ENCODE assay signal across 20 mouse cellular contexts in genomic region chrX:99482339-99482702, GRCm38 (mm10). TPM values are rescaled to one million over a fixed set of nuclear protein-coding genes. Genes with fewer than 3 reads are reported as not detected.
DNase-seq lines count a peak whose midpoint lies in the region; ATAC-seq lines count a peak whose summit lies in the region.
"Had no signal": no experiment of that assay in that cellular context is flagged by ENCODE, and none has a peak within 500 bp of the region (broad histone marks: within the 10 kb centered on the region; RNA-seq: fewer than 3 reads in every experiment).

No protein-coding gene starts in this region.

- 85% methylated on average over 2 of the region's 2 CpGs for WGBS in neural tube, embryonic 11.5 days
- 73% methylated on average over 2 of the region's 2 CpGs for WGBS in hindbrain, embryonic 10.5 days
- WGBS in midbrain, embryonic 11.5 days: 76% methylated on average over 2 of the region's 2 CpGs
- 79% methylated on average over 2 of the region's 2 CpGs for WGBS in neural tube, embryonic 14.5 days
- 68% methylated on average over 2 of the region's 2 CpGs for WGBS in heart, embryonic 11.5 days (ENCODE audit: insufficient replicate concordance)
- 78% methylated on average over 2 of the region's 2 CpGs for WGBS in limb, embryonic 10.5 days

- ATAC-seq in neural tube, embryonic 11.5 days (ENCODE audit: insufficient read depth, low FRiP score, low TSS enrichment): no peak
- ATAC-seq in midbrain, embryonic 11.5 days (ENCODE audit: low FRiP score): peak; percentile 36; the same call in 1 of the 2 replicates
- peak; percentile 35; the same call in 1 of the 2 replicates for ATAC-seq in neural tube, embryonic 14.5 days (ENCODE audit: low read depth)
- no peak for ATAC-seq in heart, embryonic 11.5 days (replicated peaks; ENCODE audit: insufficient number of reproducible peaks, low FRiP score, low TSS enrichment)
- ATAC-seq: activated CD4-positive, CD25-positive, alpha-beta regulatory T cell, adult 4 months had no signal

- H3K9ac ChIP-seq in neural tube, embryonic 11.5 days (ENCODE audit: low read length): no peak overlapping the region
- H3K9ac ChIP-seq in midbrain, embryonic 11.5 days (ENCODE audit: low read length): no peak overlapping the region
- H3K9ac ChIP-seq in neural tube, embryonic 14.5 days (replicated peaks; ENCODE audit: low read depth, low read length): no peak overlapping the region
- no peak overlapping the region for H3K9ac ChIP-seq in heart, embryonic 11.5 days (ENCODE audit: low read depth, low read length)
- H3K9ac ChIP-seq: embryonic facial prominence, embryonic 13.5 days; intestine, embryonic 15.5 days; kidney, embryonic 15.5 days; liver, embryonic 13.5 days had no signal

- 0 out of 2 replicates have a peak, but pooled peaks cover 8% of the 10 kb centered on the region for H3K27me3 ChIP-seq in neural tube, embryonic 11.5 days (ENCODE audit: control insufficient read depth, insufficient read depth, low read length)
- H3K27me3 ChIP-seq in hindbrain, embryonic 10.5 days (ENCODE audit: insufficient read depth, poor library complexity, severe bottlenecking): peaks cover 84% of the 10 kb centered on the region
- H3K27me3 ChIP-seq in midbrain, embryonic 11.5 days (ENCODE audit: control insufficient read depth, insufficient read depth, low read length): peaks cover 21% of the 10 kb centered on the region
- H3K27me3 ChIP-seq in neural tube, embryonic 14.5 days (ENCODE audit: control insufficient read depth, insufficient read depth, low read length): no peaks in the 10 kb centered on the region
- H3K27me3 ChIP-seq in heart, embryonic 11.5 days (ENCODE audit: control insufficient read depth, insufficient read depth, low read length): peaks cover 13% of the 10 kb centered on the region; the same call in 1 of the 2 replicates
- H3K27me3 ChIP-seq in limb, embryonic 10.5 days (ENCODE audit: low read depth, poor library complexity, severe bottlenecking): peaks cover 100% of the 10 kb centered on the region
- H3K27me3 ChIP-seq: intestine, embryonic 15.5 days had no signal

- no peak overlapping the region for H3K27ac ChIP-seq in neural tube, embryonic 11.5 days (ENCODE audit: low read depth, low read length)
- peak overlapping the region; percentile 62; the same call in 1 of the 2 replicates for H3K27ac ChIP-seq in hindbrain, embryonic 10.5 days
- H3K27ac ChIP-seq in midbrain, embryonic 11.5 days (ENCODE audit: low read depth, low read length): peak overlapping the region; percentile 54
- H3K27ac ChIP-seq in neural tube, embryonic 14.5 days (ENCODE audit: low read depth, low read length): peak overlapping the region; percentile 89
- H3K27ac ChIP-seq in heart, embryonic 11.5 days (ENCODE audit: low read depth, low read length): no peak overlapping the region
- H3K27ac ChIP-seq in limb, embryonic 10.5 days: no peak overlapping the region
- H3K27ac ChIP-seq: embryonic facial prominence, embryonic 13.5 days; intestine, embryonic 15.5 days; kidney, embryonic 15.5 days; liver, embryonic 13.5 days had no signal

- H3K4me3 ChIP-seq in neural tube, embryonic 11.5 days (ENCODE audit: low read depth, low read length): no peak overlapping the region
- H3K4me3 ChIP-seq in hindbrain, embryonic 10.5 days: no peak overlapping the region
- H3K4me3 ChIP-seq in midbrain, embryonic 11.5 days (ENCODE audit: low read depth, low read length): no peak overlapping the region
- no peak overlapping the region for H3K4me3 ChIP-seq in neural tube, embryonic 14.5 days (ENCODE audit: low read depth, low read length)
- H3K4me3 ChIP-seq in heart, embryonic 11.5 days (ENCODE audit: low read depth, low read length): no peak overlapping the region
- H3K4me3 ChIP-seq in limb, embryonic 10.5 days: no peak overlapping the region
- H3K4me3 ChIP-seq: embryonic facial prominence, embryonic 13.5 days; intestine, embryonic 15.5 days; kidney, embryonic 15.5 days; liver, embryonic 13.5 days; megakaryocyte, embryonic 14.5 days had no signal

- DNase-seq in neural tube, embryonic 11.5 days (ENCODE audit: low spot score): peak; percentile 9
- DNase-seq in neural tube, embryonic 10.5 days (ENCODE audit: extremely low spot score, low spot score): no peak
- no peak for DNase-seq in hindbrain, embryonic 10.5 days (ENCODE audit: low spot score)
- DNase-seq in midbrain, embryonic 11.5 days (ENCODE audit: low spot score, missing footprints): no peak
- no peak for DNase-seq in ovary, postnatal 14 days (ENCODE audit: low spot score)
- no peak for DNase-seq in limb, embryonic 10.5 days (ENCODE audit: low spot score)
- DNase-seq: cerebellum, adult 11 months; gastrocnemius, postnatal 25 days; heart, postnatal 14 days; left cerebral cortex, postnatal 4 days; liver, embryonic 13.5 days; lung, postnatal 10 days; right cerebral cortex, postnatal 14 days had no signal

- H3K4me1 ChIP-seq in neural tube, embryonic 11.5 days (ENCODE audit: control insufficient read depth, insufficient read depth, low read length): 0 out of 2 replicates have a peak, but pooled peaks cover 3% of the 10 kb centered on the region
- peaks cover 31% of the 10 kb centered on the region for H3K4me1 ChIP-seq in hindbrain, embryonic 10.5 days (replicated peaks)
- peaks cover 14% of the 10 kb centered on the region; the same call in 1 of the 2 replicates for H3K4me1 ChIP-seq in midbrain, embryonic 11.5 days (ENCODE audit: control insufficient read depth, insufficient read depth, low read length)
- peaks cover 6% of the 10 kb centered on the region; the same call in 1 of the 2 replicates for H3K4me1 ChIP-seq in neural tube, embryonic 14.5 days (ENCODE audit: control insufficient read depth, insufficient read depth, low read length)
- H3K4me1 ChIP-seq in heart, embryonic 11.5 days (ENCODE audit: control insufficient read depth, insufficient read depth, low read length): no peaks in the 10 kb centered on the region
- H3K4me1 ChIP-seq in limb, embryonic 10.5 days: peaks cover 14% of the 10 kb centered on the region
- H3K4me1 ChIP-seq: embryonic facial prominence, embryonic 13.5 days; intestine, embryonic 15.5 days; liver, embryonic 13.5 days; megakaryocyte, embryonic 14.5 days had no signal

- no peaks in the 10 kb centered on the region for H3K36me3 ChIP-seq in neural tube, embryonic 11.5 days (ENCODE audit: control insufficient read depth, insufficient read depth, low read length)
- no peaks in the 10 kb centered on the region for H3K36me3 ChIP-seq in hindbrain, embryonic 10.5 days
- H3K36me3 ChIP-seq in midbrain, embryonic 11.5 days (ENCODE audit: control insufficient read depth, insufficient read depth, low read length): no peaks in the 10 kb centered on the region
- no peaks in the 10 kb centered on the region for H3K36me3 ChIP-seq in neural tube, embryonic 14.5 days (ENCODE audit: control insufficient read depth, insufficient read depth, low read length)
- no peaks in the 10 kb centered on the region for H3K36me3 ChIP-seq in heart, embryonic 11.5 days (ENCODE audit: control insufficient read depth, insufficient read depth, low read length)
- no peaks in the 10 kb centered on the region for H3K36me3 ChIP-seq in limb, embryonic 10.5 days
- H3K36me3 ChIP-seq: embryonic facial prominence, embryonic 13.5 days; intestine, embryonic 15.5 days; kidney, embryonic 15.5 days; liver, embryonic 13.5 days had no signal

- H3K4me2 ChIP-seq in neural tube, embryonic 11.5 days (ENCODE audit: low read depth): no peak overlapping the region
- H3K4me2 ChIP-seq in midbrain, embryonic 11.5 days: no peak overlapping the region
- no peak overlapping the region for H3K4me2 ChIP-seq in neural tube, embryonic 14.5 days (ENCODE audit: low read depth, low read length)
- H3K4me2 ChIP-seq in heart, embryonic 11.5 days: no peak overlapping the region
- H3K4me2 ChIP-seq: embryonic facial prominence, embryonic 13.5 days; intestine, embryonic 15.5 days; kidney, embryonic 15.5 days; liver, embryonic 13.5 days had no signal

- no peaks in the 10 kb centered on the region for H3K9me3 ChIP-seq in neural tube, embryonic 11.5 days (ENCODE audit: control insufficient read depth, low read length)
- no peaks in the 10 kb centered on the region for H3K9me3 ChIP-seq in hindbrain, embryonic 10.5 days
- no peaks in the 10 kb centered on the region for H3K9me3 ChIP-seq in midbrain, embryonic 11.5 days (ENCODE audit: control insufficient read depth, low read length)
- H3K9me3 ChIP-seq in neural tube, embryonic 14.5 days (ENCODE audit: control insufficient read depth, low read length): no peaks in the 10 kb centered on the region
- H3K9me3 ChIP-seq in heart, embryonic 11.5 days (replicated peaks; ENCODE audit: control insufficient read depth, low read length): no peaks in the 10 kb centered on the region
- no peaks in the 10 kb centered on the region for H3K9me3 ChIP-seq in limb, embryonic 10.5 days (replicated peaks)
- H3K9me3 ChIP-seq: embryonic facial prominence, embryonic 13.5 days; intestine, embryonic 15.5 days; kidney, embryonic 15.5 days; liver, embryonic 13.5 days; megakaryocyte, embryonic 14.5 days had no signal

RNA-seq across cellular contexts. Expression of gene Pja1, which starts 11.2 kb away (rescaled TPM):
- 207 and 232 TPM in 2 replicates for polyA plus RNA-seq in neural tube, embryonic 11.5 days (2014; fragmentation: Nextera tagmentation; extraction: Ambion mirVana)
- 188 and 192 TPM in 2 replicates for polyA plus RNA-seq in hindbrain, embryonic 10.5 days (2016; fragmentation: Nextera tagmentation; extraction: Ambion mirVana)
- polyA plus RNA-seq in midbrain, embryonic 11.5 days (2014; fragmentation: Nextera tagmentation; extraction: Ambion mirVana): 213 and 222 TPM in 2 replicates
- polyA plus RNA-seq in neural tube, embryonic 14.5 days (2014; fragmentation: Nextera tagmentation; extraction: Ambion mirVana): 335 and 351 TPM in 2 replicates
- 97.3 and 110 TPM in 2 replicates for polyA plus RNA-seq in heart, embryonic 11.5 days (2014; fragmentation: Nextera tagmentation; extraction: Ambion mirVana)
- 175 and 184 TPM in 2 replicates for polyA plus RNA-seq in limb, embryonic 10.5 days (2016; fragmentation: Nextera tagmentation; extraction: Ambion mirVana)

Comparison
In these comparisons a context has a peak if more than half of its experiments do, and no peak if none do; other contexts are left out.
1. ATAC-seq: peak in midbrain, embryonic 11.5 days (single experiment) and neural tube, embryonic 14.5 days (single experiment); none in neural tube, embryonic 11.5 days (single experiment) and heart, embryonic 11.5 days (single experiment).
2. H3K27ac ChIP-seq: peak in hindbrain, embryonic 10.5 days (single experiment), midbrain, embryonic 11.5 days (single experiment) and neural tube, embryonic 14.5 days (single experiment); none in neural tube, embryonic 11.5 days (single experiment), heart, embryonic 11.5 days (single experiment) and limb, embryonic 10.5 days (single experiment).